20 mouse cellular contexts compared by ENCODE assay signal in genomic region chr5:91561394-91561793, GRCm38 (mm10). TPM values are rescaled to one million over a fixed set of nuclear protein-coding genes. Genes with fewer than 3 reads are reported as not detected.
A peak's percentile ranks its signal among the peaks of the same experiment; 100 is the strongest.
DNase-seq lines count a peak whose midpoint lies in the region; ATAC-seq lines count a peak whose summit lies in the region.
"Had no signal": no experiment of that assay in that cellular context is flagged by ENCODE, and none has a peak within 500 bp of the region (broad histone marks: within the 10 kb centered on the region; RNA-seq: fewer than 3 reads in every experiment).

No protein-coding gene starts in this region.

- H3K27ac ChIP-seq in kidney, embryonic 14.5 days (ENCODE audit: low read depth, low read length): no peak overlapping the region
- H3K27ac ChIP-seq in intestine, embryonic 15.5 days: no peak overlapping the region
- H3K27ac ChIP-seq: embryonic facial prominence, embryonic 13.5 days; forebrain, embryonic 12.5 days; heart, adult 2 months; hindbrain, embryonic 15.5 days had no signal

- H3K36me3 ChIP-seq in kidney, embryonic 14.5 days (ENCODE audit: control insufficient read depth, insufficient read depth, low read length): no peaks in the 10 kb centered on the region
- no peaks in the 10 kb centered on the region for H3K36me3 ChIP-seq in intestine, embryonic 15.5 days
- H3K36me3 ChIP-seq: embryonic facial prominence, embryonic 13.5 days; forebrain, embryonic 12.5 days; heart, embryonic 12.5 days; hindbrain, embryonic 15.5 days had no signal

- ATAC-seq in kidney, embryonic 14.5 days (ENCODE audit: low FRiP score, low TSS enrichment): peak; percentile 57; the same call in 1 of the 2 replicates
- ATAC-seq in inflammation-experienced regulatory T-cells, adult 6 months: no peak
- no peak for ATAC-seq in intestine, embryonic 15.5 days
- ATAC-seq: forebrain, embryonic 16.5 days had no signal

- H3K4me1 ChIP-seq in kidney, embryonic 14.5 days (ENCODE audit: control insufficient read depth, insufficient read depth, low read length): no peaks in the 10 kb centered on the region
- peaks cover 9% of the 10 kb centered on the region; the same call in 1 of the 2 replicates for H3K4me1 ChIP-seq in intestine, embryonic 15.5 days (replicated peaks)
- H3K4me1 ChIP-seq: forebrain, embryonic 12.5 days; hindbrain, embryonic 15.5 days had no signal

- WGBS in kidney, embryonic 14.5 days: 84% methylated on average over 3 of the region's 3 CpGs
- WGBS in intestine, embryonic 15.5 days: 89% methylated on average over 3 of the region's 3 CpGs

- no peaks in the 10 kb centered on the region for H3K9me3 ChIP-seq in kidney, embryonic 14.5 days (ENCODE audit: control insufficient read depth, low read length)
- no peaks in the 10 kb centered on the region for H3K9me3 ChIP-seq in intestine, embryonic 15.5 days
- H3K9me3 ChIP-seq: embryonic facial prominence, embryonic 13.5 days; forebrain, embryonic 12.5 days; hindbrain, embryonic 15.5 days had no signal

- DNase-seq in adrenal gland, adult 2 months: peak; percentile 75
- DNase-seq in adrenal gland, postnatal 4 days (ENCODE audit: low spot score in 2 of 2): no peak
- no peak for DNase-seq in kidney, adult 9 months
- peak; percentile 14 for DNase-seq in Muller cell, postnatal 12 days (ENCODE audit: inconsistent ontology term)
- DNase-seq in adrenal gland, postnatal 14 days: peak; percentile 60
- DNase-seq: cerebellum, adult 11 months; cerebellum, adult 8-10 months; cerebellum, postnatal 25 days; heart, adult 2 months; heart, postnatal 36 days; kidney, adult 11 months had no signal

- H3K9ac ChIP-seq in kidney, embryonic 14.5 days (ENCODE audit: low read depth, low read length): no peak overlapping the region
- no peak overlapping the region for H3K9ac ChIP-seq in intestine, embryonic 15.5 days
- H3K9ac ChIP-seq: embryonic facial prominence, embryonic 13.5 days; forebrain, embryonic 12.5 days; heart, embryonic 12.5 days; hindbrain, embryonic 15.5 days had no signal

- H3K4me2 ChIP-seq in kidney, embryonic 14.5 days (replicated peaks; ENCODE audit: low read depth, low read length): no peak overlapping the region
- no peak overlapping the region for H3K4me2 ChIP-seq in intestine, embryonic 15.5 days (replicated peaks)
- H3K4me2 ChIP-seq: embryonic facial prominence, embryonic 13.5 days; forebrain, embryonic 12.5 days; heart, embryonic 12.5 days; hindbrain, embryonic 15.5 days had no signal

- no peaks in the 10 kb centered on the region for H3K27me3 ChIP-seq in kidney, embryonic 14.5 days (ENCODE audit: control insufficient read depth, insufficient read depth, low read length)
- no peaks in the 10 kb centered on the region for H3K27me3 ChIP-seq in intestine, embryonic 15.5 days (replicated peaks)
- H3K27me3 ChIP-seq: CH12.LX; embryonic facial prominence, embryonic 13.5 days; forebrain, embryonic 12.5 days; heart, embryonic 12.5 days; hindbrain, embryonic 15.5 days had no signal

- no peak overlapping the region for H3K4me3 ChIP-seq in kidney, embryonic 14.5 days (ENCODE audit: low read length)
- no peak overlapping the region for H3K4me3 ChIP-seq in intestine, embryonic 15.5 days (replicated peaks)
- H3K4me3 ChIP-seq: embryonic facial prominence, embryonic 13.5 days; forebrain, embryonic 12.5 days; heart, adult 2 months; heart, embryonic 12.5 days; hindbrain, embryonic 15.5 days had no signal

RNA-seq across cellular contexts. Expression of gene Parm1, which starts 44.0 kb away (rescaled TPM):
- 100 to 1,000 TPM; 103 to 137 TPM for total RNA-seq in adrenal gland, adult 2 months (2021)
- 66.9 and 122 TPM in 2 replicates for polyA plus RNA-seq in adrenal gland, adult 2 months (2012; rRNA removed)
- total RNA-seq in adrenal gland, postnatal 4 days (2021): 10 to 100 TPM; 49.4 to 53.2 TPM
- polyA plus RNA-seq in kidney, embryonic 14.5 days (2014; fragmentation: Nextera tagmentation; extraction: Ambion mirVana): 7.1 and 8.1 TPM in 2 replicates
- 57.0 and 61.0 TPM in 2 replicates for total RNA-seq in adrenal gland, postnatal 14 days (2021)
- under 1 TPM in 1 of 3 experiments, not detected in 2; 0.07 TPM for polyA plus RNA-seq in inflammation-experienced regulatory T-cells, adult 6 months (2017; shearing (Covaris generic))
- polyA plus RNA-seq in intestine, embryonic 15.5 days (2015; fragmentation: Nextera tagmentation; extraction: Ambion mirVana): 22.1 and 23.9 TPM in 2 replicates

Comparison
In these comparisons a context has a peak if more than half of its experiments do, and no peak if none do; other contexts are left out.
1. DNase-seq: peak in adrenal gland, adult 2 months (single experiment), Muller cell, postnatal 12 days (single experiment) and adrenal gland, postnatal 14 days (single experiment); none in adrenal gland, postnatal 4 days (0 of 2) and kidney, adult 9 months (single experiment).